Mouse (Mus musculus): ENCODE data around the gene AI593442. TPM values are rescaled to one million over a fixed set of nuclear protein-coding genes. Genes with fewer than 3 reads are reported as not detected.

The AI593442 gene
- total and polyA plus RNA-seq, 3 experiments = not detected

DNA sequence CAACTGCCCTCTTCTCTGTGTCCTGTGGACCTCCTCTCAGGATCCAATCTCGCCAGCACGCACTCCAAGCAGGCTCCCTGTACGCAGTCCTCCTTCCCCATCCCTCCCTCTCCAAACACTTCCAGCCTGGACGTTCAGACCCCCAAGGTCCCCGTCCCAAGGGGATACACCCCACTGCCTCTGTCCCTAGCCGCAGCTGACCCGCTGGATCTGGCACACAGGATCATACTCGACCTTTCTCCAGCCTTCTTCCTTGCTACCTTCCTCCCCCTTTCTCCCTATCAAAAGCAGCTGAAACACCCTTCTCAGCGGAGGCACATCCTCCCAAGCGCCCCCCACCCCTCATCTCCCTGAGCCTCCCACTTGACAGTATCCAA, 753 bp downstream of the AI593442 start:
- H3K27me3 ChIP-seq (ENCODE audit: control insufficient read depth in 1 of 2, insufficient read depth in 2 of 2, low read length in 2 of 2) = no peaks in the 10 kb centered on the region

DNA sequence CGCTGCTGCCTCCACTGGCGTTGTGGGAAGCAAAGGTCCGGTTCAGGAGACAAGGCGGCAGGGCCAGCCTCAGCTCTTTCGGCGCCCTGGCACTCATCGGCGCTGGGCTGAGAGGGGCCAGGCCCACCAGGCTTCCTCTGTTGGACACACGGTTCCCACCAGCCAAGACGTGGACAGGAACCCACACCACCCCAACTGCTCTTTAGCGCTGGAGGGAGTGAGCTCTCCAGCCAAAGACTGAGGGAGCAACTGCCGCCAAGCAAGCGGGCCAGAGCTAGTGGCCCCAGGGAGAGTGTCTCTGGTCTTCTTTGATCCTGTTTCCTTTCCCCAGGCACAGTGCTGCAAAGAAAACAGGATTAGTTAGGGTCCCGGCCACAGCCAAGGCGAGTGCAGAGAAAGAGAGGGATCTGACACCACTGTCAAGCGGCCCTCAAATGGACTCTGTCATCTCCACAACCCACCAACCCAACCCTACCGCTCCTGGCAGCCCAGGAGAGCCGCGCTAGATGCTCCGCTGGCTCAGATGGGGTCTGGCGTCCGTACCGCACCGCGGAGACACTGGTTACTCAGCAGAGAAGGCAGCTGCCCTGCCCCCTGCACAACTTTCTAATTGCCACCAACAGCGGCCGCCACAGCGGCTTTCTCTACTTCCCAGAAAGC, 1.3 kb downstream of the AI593442 start:
- Histone ChIP-seq H3K9me3 (replicated peaks; ENCODE audit: insufficient read depth, low read length) (no peaks in the 10 kb centered on the region), H3K79me2 (ENCODE audit: control insufficient read depth, insufficient read depth, low read length, poor library complexity) (no peaks in the 10 kb centered on the region), H3K36me3 (ENCODE audit: control insufficient read depth in 1 of 2, insufficient read depth in 2 of 2, low read length in 2 of 2) (no peaks in the 10 kb centered on the region), H3K4me3 (ENCODE audit: control insufficient read depth in 1 of 2, insufficient read depth in 1 of 2, low read depth in 2 of 2, low read length in 2 of 2) (no peak overlapping the region), H3K27me3 (ENCODE audit: control insufficient read depth in 1 of 2, insufficient read depth in 2 of 2, low read length in 2 of 2) (no peaks in the 10 kb centered on the region), H3K27ac (ENCODE audit: control insufficient read depth, low read depth, low read length) (no peak overlapping the region), H3K4me1 (ENCODE audit: control insufficient read depth in 1 of 2, insufficient read depth in 2 of 2, low read length in 2 of 2) (no peaks in the 10 kb centered on the region), H3K9ac (ENCODE audit: control insufficient read depth, low read depth, low read length, poor library complexity, severe bottlenecking) (no peak overlapping the region)
- no peak for TF ChIP-seq RAD21 (IDR thresholded peaks at IDR 0.05; ENCODE audit: low read depth, low read length)
- TF ChIP-seq BHLHE40 (IDR thresholded peaks at IDR 0.05; ENCODE audit: borderline replicate concordance, low read depth, low read length) = no peak
- TF ChIP-seq TCF12 (IDR thresholded peaks at IDR 0.05; ENCODE audit: low read depth, low read length) = no peak
- TF ChIP-seq TAL1 (IDR thresholded peaks at IDR 0.05; ENCODE audit: low read length) = no peak
- no peak for TF ChIP-seq POLR2AphosphoS5 (IDR thresholded peaks at IDR 0.05; ENCODE audit: borderline replicate concordance, low read depth, low read length)
- TF ChIP-seq ZKSCAN1 (IDR thresholded peaks at IDR 0.05; ENCODE audit: low read depth, low read length) = no peak
- no peak for DNase-seq (ENCODE audit: low read depth, low spot score)

More for the DNA sequence above, 753 bp downstream of the AI593442 start:
- Histone ChIP-seq H3K4me1 (ENCODE audit: control insufficient read depth in 1 of 2, insufficient read depth in 2 of 2, low read length in 2 of 2) (no peaks in the 10 kb centered on the region), H3K79me2 (ENCODE audit: control insufficient read depth, insufficient read depth, low read length, poor library complexity) (no peaks in the 10 kb centered on the region), H3K27ac (ENCODE audit: control insufficient read depth, low read depth, low read length) (no peak overlapping the region), H3K9ac (ENCODE audit: control insufficient read depth, low read depth, low read length, poor library complexity, severe bottlenecking) (no peak overlapping the region), H3K36me3 (ENCODE audit: control insufficient read depth in 1 of 2, insufficient read depth in 2 of 2, low read length in 2 of 2) (no peaks in the 10 kb centered on the region), H3K9me3 (replicated peaks; ENCODE audit: insufficient read depth, low read length) (no peaks in the 10 kb centered on the region), H3K4me3 (ENCODE audit: control insufficient read depth in 1 of 2, insufficient read depth in 1 of 2, low read depth in 2 of 2, low read length in 2 of 2) (no peak overlapping the region)
- TF ChIP-seq ETS1 (IDR thresholded peaks at IDR 0.05; ENCODE audit: low read depth, low read length) (no peak), SMC3 (IDR thresholded peaks at IDR 0.05; ENCODE audit: low read depth, low read length) (no peak), MAFK (IDR thresholded peaks at IDR 0.05; ENCODE audit: borderline replicate concordance, low read depth, low read length) (no peak), ZC3H11A (IDR thresholded peaks at IDR 0.05; ENCODE audit: low read depth, low read length) (no peak), POLR2A (IDR thresholded peaks at IDR 0.05; ENCODE audit: control insufficient read depth in 1 of 2, insufficient read depth in 1 of 2, low read depth in 1 of 2, low read length in 2 of 2, poor library complexity in 1 of 2) (no peak), E2F4 (IDR thresholded peaks at IDR 0.05; ENCODE audit: borderline replicate concordance, low read depth, low read length) (no peak), MXI1 (IDR thresholded peaks at IDR 0.05; ENCODE audit: low read depth, low read length) (no peak), MEF2A (IDR thresholded peaks at IDR 0.05; ENCODE audit: extremely low read depth, insufficient replicate concordance, low read depth, low read length, poor library complexity, severe bottlenecking) (no peak), RAD21 (IDR thresholded peaks at IDR 0.05; ENCODE audit: low read depth, low read length) (no peak), TBP (IDR thresholded peaks at IDR 0.05; ENCODE audit: low read depth, low read length) (no peak), MAZ (IDR thresholded peaks at IDR 0.05; ENCODE audit: low read depth, low read length) (no peak), POLR2AphosphoS2 (IDR thresholded peaks at IDR 0.05; ENCODE audit: low read length) (no peak), JUND (IDR thresholded peaks at IDR 0.05; ENCODE audit: low read depth, low read length) (no peak), MAX (IDR thresholded peaks at IDR 0.05; ENCODE audit: low read length) (no peak), USF1 (IDR thresholded peaks at IDR 0.05; ENCODE audit: low read depth, low read length) (no peak)
- no peak for DNase-seq (ENCODE audit: low read depth, low spot score)

Measured in MEL (cell line).